Mouse (Mus musculus): ENCODE results near the gene Defb45. TPM values are rescaled to one million over a fixed set of nuclear protein-coding genes. Genes with fewer than 3 reads are reported as not detected.

Defb45 gene
- total RNA-seq (2021) = not detected
- not detected in 2 replicates for polyA plus RNA-seq (2012; rRNA removed)
- long read RNA-seq = 0 reads

DNA sequence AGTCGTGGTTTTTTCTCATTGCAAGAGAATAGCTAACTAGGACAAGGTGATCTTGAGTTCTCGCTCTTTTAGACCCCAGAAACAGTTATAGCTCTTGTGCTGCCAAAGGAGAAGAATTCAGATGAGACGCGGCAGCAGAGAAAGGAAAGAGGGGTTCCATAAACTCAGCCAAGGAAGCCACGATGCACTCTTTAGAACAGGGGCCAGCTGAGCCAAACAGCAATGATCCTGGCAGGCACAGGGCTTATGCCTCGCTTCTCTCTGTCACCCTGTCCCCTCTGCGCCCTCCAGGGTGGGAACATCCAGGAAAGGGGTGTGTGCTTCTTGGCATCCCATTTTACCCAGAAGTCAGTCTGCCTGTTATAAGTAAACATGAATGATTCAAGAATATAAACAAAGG lies at the start of gene Defb45:
TSS of gene Defb45 (minus strand) at position 101 of the 400 bp plus-strand sequence.
- Histone ChIP-seq H3K9ac (ENCODE audit: low read depth, low read length) (no peak within 1 kb of the TSS), H3K27ac (no peak within 1 kb of the TSS), H3K4me1 (ENCODE audit: control insufficient read depth, insufficient read depth, low read length) (no peaks in the 10 kb centered on the region), H3K27me3 (ENCODE audit: control insufficient read depth, insufficient read depth, low read length) (no peaks in the 10 kb centered on the region), H3K4me3 (no peak within 1 kb of the TSS), H3K36me3 (ENCODE audit: control insufficient read depth, insufficient read depth, low read length) (no peaks in the 10 kb centered on the region), H3K79me2 (replicated peaks; ENCODE audit: control insufficient read depth, insufficient read depth, low read length) (no peaks in the 10 kb centered on the region)
- WGBS = 57% methylated on average over 7 of the region's 7 CpGs
- TF ChIP-seq CTCF (IDR thresholded peaks at IDR 0.05) = no peak
- TF ChIP-seq EP300 (IDR thresholded peaks at IDR 0.05; ENCODE audit: insufficient read depth, low read depth, low read length) = no peak
- TF ChIP-seq POLR2A (IDR thresholded peaks at IDR 0.05; ENCODE audit: insufficient read depth, low read depth, low read length) = no peak
- intact Hi-C loops (cut with DNase I) = no loop called here
- no peak for DNase-seq

DNA sequence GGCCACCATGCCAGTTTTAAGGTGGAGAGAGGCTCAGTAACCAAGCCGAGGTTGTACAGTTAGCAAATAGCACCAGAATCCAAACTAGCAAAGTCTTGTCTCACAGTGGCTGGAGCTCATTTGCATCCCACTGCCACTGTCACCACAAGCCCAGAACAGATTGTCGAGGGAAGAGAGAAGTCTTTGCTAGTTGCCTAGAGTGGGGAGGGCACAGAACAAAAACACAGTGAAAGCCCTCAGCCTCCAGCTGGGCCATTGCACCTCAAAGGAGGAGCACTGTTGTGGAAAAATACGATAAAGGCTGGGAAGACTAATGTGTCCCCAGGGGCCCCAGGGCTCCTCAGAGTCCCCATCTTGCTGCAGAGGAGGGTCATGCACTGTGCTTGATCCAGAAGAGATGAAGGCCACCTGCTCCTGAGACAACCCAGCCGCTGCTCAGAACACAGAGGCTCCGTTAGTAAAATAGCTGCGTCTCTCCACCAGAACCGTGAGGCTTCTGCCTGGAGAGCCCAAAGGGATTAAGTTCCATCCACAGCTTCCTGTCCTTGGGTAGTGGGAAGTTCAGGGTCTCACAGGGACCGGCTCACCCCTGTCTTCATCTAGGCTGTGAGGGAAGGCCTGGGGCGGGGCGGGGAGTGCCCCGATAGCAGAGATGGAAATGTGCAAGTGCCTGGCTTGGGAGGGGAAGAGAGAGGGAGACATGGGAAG lies 40.4 kb upstream of the Defb45 start:
- Histone ChIP-seq H3K4me1 (ENCODE audit: control insufficient read depth, insufficient read depth, low read length) (peaks cover 3% of the 10 kb centered on the region; the same call in 1 of the 2 replicates), H3K79me2 (replicated peaks; ENCODE audit: control insufficient read depth, insufficient read depth, low read length) (no peaks in the 10 kb centered on the region), H3K4me3 (no peak overlapping the region), H3K36me3 (ENCODE audit: control insufficient read depth, insufficient read depth, low read length) (no peaks in the 10 kb centered on the region), H3K9ac (ENCODE audit: low read depth, low read length) (no peak overlapping the region), H3K27me3 (ENCODE audit: control insufficient read depth, insufficient read depth, low read length) (no peaks in the 10 kb centered on the region), H3K27ac (peak overlapping the region; percentile 66)
- DNase-seq = peak; percentile 61 to 76
- TF ChIP-seq CTCF (IDR thresholded peaks at IDR 0.05) = peak; percentile 7; the same call in 1 of the 2 replicates
- TF ChIP-seq EP300 (IDR thresholded peaks at IDR 0.05; ENCODE audit: insufficient read depth, low read depth, low read length) = peak; percentile 52; the same call in 1 of the 2 replicates
- no peak; the same call in 1 of the 2 replicates for TF ChIP-seq POLR2A (IDR thresholded peaks at IDR 0.05; ENCODE audit: insufficient read depth, low read depth, low read length)
- intact Hi-C loops (cut with DNase I) = no loop called here
- 24% methylated on average over 11 of the region's 11 CpGs for WGBS

DNA sequence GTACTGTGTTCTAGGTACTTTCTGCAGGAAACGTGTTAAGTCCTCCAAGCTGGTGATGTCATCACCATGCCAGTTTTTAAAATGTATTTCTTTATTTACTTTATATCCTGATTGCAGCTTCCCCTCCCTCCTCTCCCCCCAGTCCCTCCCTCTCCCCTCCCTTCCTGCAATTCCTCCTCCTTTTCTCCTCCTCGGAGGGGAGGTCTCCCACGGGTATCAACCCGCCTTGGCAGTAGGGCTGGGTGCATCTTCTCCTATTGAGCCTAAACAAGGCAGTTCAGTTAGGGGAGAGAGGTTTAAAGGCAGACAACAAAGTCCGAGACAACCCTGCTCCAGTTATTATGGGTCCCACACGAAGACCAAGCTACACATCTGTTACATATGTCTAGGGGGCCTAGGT lies 39.7 kb upstream of the Defb45 start:
- Histone ChIP-seq H3K27ac (peak overlapping the region; percentile 66), H3K79me2 (replicated peaks; ENCODE audit: control insufficient read depth, insufficient read depth, low read length) (no peaks in the 10 kb centered on the region), H3K9ac (ENCODE audit: low read depth, low read length) (no peak overlapping the region), H3K27me3 (ENCODE audit: control insufficient read depth, insufficient read depth, low read length) (no peaks in the 10 kb centered on the region), H3K4me1 (ENCODE audit: control insufficient read depth, insufficient read depth, low read length) (peaks cover 3% of the 10 kb centered on the region; the same call in 1 of the 2 replicates), H3K36me3 (ENCODE audit: control insufficient read depth, insufficient read depth, low read length) (no peaks in the 10 kb centered on the region), H3K4me3 (no peak overlapping the region)
- 51% methylated on average over 6 of the region's 6 CpGs for WGBS
- intact Hi-C loops (cut with DNase I) = no loop called here
- no peak for DNase-seq
- no peak for TF ChIP-seq POLR2A (IDR thresholded peaks at IDR 0.05; ENCODE audit: insufficient read depth, low read depth, low read length)
- no peak for TF ChIP-seq CTCF (IDR thresholded peaks at IDR 0.05)
- TF ChIP-seq EP300 (IDR thresholded peaks at IDR 0.05; ENCODE audit: insufficient read depth, low read depth, low read length) = no peak

DNA sequence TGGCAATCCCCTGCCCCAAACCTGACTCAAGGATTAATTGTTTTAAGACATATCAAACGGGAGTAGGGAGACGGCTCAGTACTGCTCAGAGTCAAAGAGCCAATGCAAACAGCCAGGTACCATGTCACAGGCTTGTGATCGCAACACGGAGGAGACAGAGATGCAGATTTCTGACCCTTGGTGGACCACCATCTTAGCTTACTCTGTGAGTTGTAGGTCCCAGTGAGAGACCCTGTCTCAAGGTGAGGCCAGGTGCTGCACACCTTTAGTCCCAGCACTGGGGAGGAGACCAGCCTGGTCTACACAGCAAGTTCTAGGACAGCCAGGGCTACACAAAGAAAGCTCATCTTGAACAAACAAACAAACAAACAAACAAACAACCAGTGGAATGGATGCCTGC lies 38.2 kb upstream of the Defb45 start:
- Histone ChIP-seq H3K27ac (peak overlapping the region; percentile 68), H3K36me3 (ENCODE audit: control insufficient read depth, insufficient read depth, low read length) (no peaks in the 10 kb centered on the region), H3K4me3 (no peak overlapping the region), H3K27me3 (ENCODE audit: control insufficient read depth, insufficient read depth, low read length) (no peaks in the 10 kb centered on the region), H3K79me2 (replicated peaks; ENCODE audit: control insufficient read depth, insufficient read depth, low read length) (no peaks in the 10 kb centered on the region), H3K9ac (ENCODE audit: low read depth, low read length) (no peak overlapping the region), H3K4me1 (ENCODE audit: control insufficient read depth, insufficient read depth, low read length) (peaks cover 5% of the 10 kb centered on the region)
- no peak for DNase-seq
- 73% methylated on average over 4 of the region's 4 CpGs for WGBS
- intact Hi-C loops (cut with DNase I) = no loop called here
- no peak for TF ChIP-seq CTCF (IDR thresholded peaks at IDR 0.05)
- TF ChIP-seq EP300 (IDR thresholded peaks at IDR 0.05; ENCODE audit: insufficient read depth, low read depth, low read length) = no peak
- no peak for TF ChIP-seq POLR2A (IDR thresholded peaks at IDR 0.05; ENCODE audit: insufficient read depth, low read depth, low read length)

DNA sequence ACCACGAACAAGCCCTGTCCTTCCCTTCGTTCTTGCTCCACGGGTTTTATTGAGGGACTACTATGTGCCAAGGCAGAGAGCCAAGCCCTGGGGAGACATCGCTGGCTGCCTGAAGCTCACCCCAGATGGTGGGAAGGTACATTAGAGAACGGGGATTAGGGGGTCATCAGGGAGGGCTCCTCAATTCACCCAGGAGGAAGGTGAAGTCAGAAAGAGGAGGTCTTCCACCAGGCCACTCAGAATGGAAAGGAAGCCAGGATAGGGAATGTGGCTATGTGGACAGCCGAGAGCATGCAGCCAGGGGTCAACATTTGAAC lies 37.8 kb upstream of the Defb45 start:
- Histone ChIP-seq H3K27me3 (ENCODE audit: control insufficient read depth, insufficient read depth, low read length) (no peaks in the 10 kb centered on the region), H3K9ac (ENCODE audit: low read depth, low read length) (no peak overlapping the region), H3K4me3 (no peak overlapping the region), H3K4me1 (ENCODE audit: control insufficient read depth, insufficient read depth, low read length) (peaks cover 5% of the 10 kb centered on the region), H3K79me2 (replicated peaks; ENCODE audit: control insufficient read depth, insufficient read depth, low read length) (no peaks in the 10 kb centered on the region), H3K36me3 (ENCODE audit: control insufficient read depth, insufficient read depth, low read length) (no peaks in the 10 kb centered on the region), H3K27ac (peak overlapping the region; percentile 68)
- 34% methylated on average over 6 of the region's 6 CpGs for WGBS
- TF ChIP-seq POLR2A (IDR thresholded peaks at IDR 0.05; ENCODE audit: insufficient read depth, low read depth, low read length) = no peak
- no peak for TF ChIP-seq CTCF (IDR thresholded peaks at IDR 0.05)
- no peak for TF ChIP-seq EP300 (IDR thresholded peaks at IDR 0.05; ENCODE audit: insufficient read depth, low read depth, low read length)
- intact Hi-C loops (cut with DNase I) = no loop called here
- DNase-seq = no peak

- Histone ChIP-seq H3K9ac (ENCODE audit: low read depth, low read length) (no peak overlapping the region), H3K27ac (peak overlapping the region; percentile 85), H3K36me3 (ENCODE audit: control insufficient read depth, insufficient read depth, low read length) (no peaks in the 10 kb centered on the region), H3K4me3 (no peak overlapping the region; the same call in 1 of the 2 replicates), H3K79me2 (replicated peaks; ENCODE audit: control insufficient read depth, insufficient read depth, low read length) (no peaks in the 10 kb centered on the region), H3K27me3 (ENCODE audit: control insufficient read depth, insufficient read depth, low read length) (no peaks in the 10 kb centered on the region), H3K4me1 (ENCODE audit: control insufficient read depth, insufficient read depth, low read length) (peaks cover 5% of the 10 kb centered on the region)
- 33% methylated on average over 23 of the region's 23 CpGs for WGBS
- peak; percentile 79 to 85 for DNase-seq
- intact Hi-C loops (cut with DNase I) = no loop called here
- TF ChIP-seq CTCF (IDR thresholded peaks at IDR 0.05) = no peak
- TF ChIP-seq POLR2A (IDR thresholded peaks at IDR 0.05; ENCODE audit: insufficient read depth, low read depth, low read length) = 0 out of 2 replicates have a peak, but pooled peaks have one; percentile 40
- peak; percentile 66 for TF ChIP-seq EP300 (IDR thresholded peaks at IDR 0.05; ENCODE audit: insufficient read depth, low read depth, low read length)
Observed at GRCm38 (mm10) chr2:152636246-152637005, 37.2 kb upstream of the Defb45 start.

Measured in heart, adult 2 months (tissue).